Mouse (Mus musculus) limb, embryonic 10.5 days (tissue): Measurements from ENCODE around the gene Ephb4. TPM values are rescaled to one million over a fixed set of nuclear protein-coding genes. Genes with fewer than 3 reads are reported as not detected.

Experiments used
- DNase-seq: peaks from one replicate; pipeline ENCODE4 v3.0.0-alpha.2; 2017; ENCODE audit warnings: low spot score
- H3K27ac ChIP-seq: fragments of 300-500 bp; sonication (generic); 2 replicates; pipeline ENCODE4 v1.5.1; 2016; ENCODE audit warnings: mild to moderate bottlenecking
- H3K27me3 ChIP-seq: fragments of 300-500 bp; sonication (generic); 2 replicates; pipeline ENCODE4 v1.6.1; 2016; ENCODE audit warnings: low read depth, mild to moderate bottlenecking; ENCODE audit not compliant: poor library complexity, severe bottlenecking
- H3K36me3 ChIP-seq: fragments of 300-500 bp; sonication (generic); 2 replicates; pipeline ENCODE4 v1.6.1; 2016; ENCODE audit warnings: mild to moderate bottlenecking, moderate library complexity
- H3K4me1 ChIP-seq: fragments of 300-500 bp; sonication (generic); 2 replicates; pipeline ENCODE4 v1.6.1; 2016
- H3K4me3 ChIP-seq: fragments of 300-500 bp; sonication (generic); 2 replicates; pipeline ENCODE4 v1.5.1; 2016; ENCODE audit warnings: mild to moderate bottlenecking, moderate library complexity
- H3K9me3 ChIP-seq: fragments of 300-500 bp; sonication (generic); replicated peaks from 2 replicates; pipeline ENCODE4 v1.6.1; 2016; ENCODE audit warnings: mild to moderate bottlenecking
- WGBS: fragments of 180-500 bp; shearing (Covaris S2); methylation state at CpG from one replicate; pipeline ENCODE4 v1.1.7; 2016; 5-methylcytosine and 5-hydroxymethylcytosine counted together
- polyA plus RNA-seq: library from polyadenylated mRNA; unstranded; fragments of >200 nt; fragmentation: Nextera tagmentation; extraction: Ambion mirVana; gene quantifications from 2 replicates; pipeline ENCODE4 v1.2.1, GENCODE M21; 2016

Ephb4 gene
- polyA plus RNA-seq, 1 experiment from 2014 or later: 81.0 TPM

DNA sequence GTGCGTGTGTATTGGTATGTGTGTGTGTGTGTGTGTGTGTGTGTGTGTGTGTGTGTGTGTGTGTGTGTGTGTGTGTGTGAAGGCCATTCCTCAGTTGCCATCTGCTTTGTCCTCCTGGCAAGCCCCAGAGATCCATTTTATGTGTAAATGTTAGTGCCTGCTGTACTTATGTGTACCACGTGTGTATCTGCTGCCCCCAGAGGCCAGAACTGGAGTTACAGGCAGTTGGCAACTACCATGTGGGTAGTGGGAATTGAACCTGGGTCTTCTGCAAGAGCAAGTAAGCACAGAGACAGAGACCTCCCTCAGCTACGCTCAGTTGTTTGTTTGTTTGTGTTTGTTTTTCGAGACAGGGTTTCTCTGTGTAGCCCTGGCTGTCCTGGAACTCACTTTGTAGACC, 31.2 kb downstream of the Ephb4 start:
- Histone ChIP-seq H3K27me3 (no peaks in the 10 kb centered on the region), H3K36me3 (0 out of 2 replicates have a peak, but pooled peaks cover under 1% of the 10 kb centered on the region)

GRCm38 (mm10) chr5:137383441-137383840, 33.5 kb downstream of the Ephb4 start:
- DNase-seq: no peak
- Histone ChIP-seq H3K9me3 (no peaks in the 10 kb centered on the region), H3K27ac (no peak overlapping the region), H3K4me1 (peaks cover 21% of the 10 kb centered on the region), H3K36me3 (no peaks in the 10 kb centered on the region), H3K27me3 (no peaks in the 10 kb centered on the region), H3K4me3 (no peak overlapping the region)
- 89% methylated on average over 7 of the region's 7 CpGs for WGBS

More for the DNA sequence above, 31.2 kb downstream of the Ephb4 start:
- Histone ChIP-seq H3K9me3 (no peaks in the 10 kb centered on the region), H3K27ac (no peak overlapping the region), H3K4me1 (peaks cover 38% of the 10 kb centered on the region), H3K4me3 (no peak overlapping the region)
- DNase-seq: peak; percentile 66
- WGBS: 58% methylated on average over 4 of the region's 4 CpGs

DNA sequence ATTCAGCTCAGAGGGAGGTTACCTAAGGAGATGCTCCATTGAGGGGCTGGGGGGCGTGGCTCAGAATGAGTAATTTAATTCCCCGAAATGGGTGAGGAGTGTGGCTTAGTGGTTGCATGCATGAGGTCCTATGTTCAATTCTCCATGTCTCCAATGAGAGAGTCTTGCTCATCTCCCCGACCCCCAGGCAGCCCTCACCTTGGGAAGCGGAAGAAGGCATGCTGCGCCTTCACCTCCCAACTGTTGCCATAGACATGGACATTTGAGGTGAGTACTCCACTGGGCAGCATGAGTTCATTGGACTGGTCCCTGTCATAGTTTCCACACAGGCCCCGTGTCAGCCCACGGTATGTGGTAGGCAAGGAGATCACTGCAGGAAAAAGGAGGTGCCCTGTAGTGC, 36.8 kb downstream of the Ephb4 start:
- H3K27ac ChIP-seq: no peak overlapping the region
- peaks cover 3% of the 10 kb centered on the region; the same call in 1 of the 2 replicates for H3K27me3 ChIP-seq
- peaks cover 17% of the 10 kb centered on the region; the same call in 1 of the 2 replicates for H3K4me1 ChIP-seq
- 84% methylated on average over 7 of the region's 7 CpGs for WGBS
- H3K9me3 ChIP-seq: no peaks in the 10 kb centered on the region
- H3K36me3 ChIP-seq: no peaks in the 10 kb centered on the region
- no peak for DNase-seq
- H3K4me3 ChIP-seq: no peak overlapping the region

GRCm38 (mm10) chr5:137391641-137392040, 41.7 kb downstream of the Ephb4 start:
- H3K4me1 ChIP-seq: peaks cover 7% of the 10 kb centered on the region; the same call in 1 of the 2 replicates
- H3K9me3 ChIP-seq: no peaks in the 10 kb centered on the region
- H3K4me3 ChIP-seq: no peak overlapping the region
- H3K27me3 ChIP-seq: peaks cover 4% of the 10 kb centered on the region; the same call in 1 of the 2 replicates
- DNase-seq: no peak
- H3K36me3 ChIP-seq: no peaks in the 10 kb centered on the region
- H3K27ac ChIP-seq: no peak overlapping the region
- 82% methylated on average over 8 of the region's 8 CpGs for WGBS

DNA sequence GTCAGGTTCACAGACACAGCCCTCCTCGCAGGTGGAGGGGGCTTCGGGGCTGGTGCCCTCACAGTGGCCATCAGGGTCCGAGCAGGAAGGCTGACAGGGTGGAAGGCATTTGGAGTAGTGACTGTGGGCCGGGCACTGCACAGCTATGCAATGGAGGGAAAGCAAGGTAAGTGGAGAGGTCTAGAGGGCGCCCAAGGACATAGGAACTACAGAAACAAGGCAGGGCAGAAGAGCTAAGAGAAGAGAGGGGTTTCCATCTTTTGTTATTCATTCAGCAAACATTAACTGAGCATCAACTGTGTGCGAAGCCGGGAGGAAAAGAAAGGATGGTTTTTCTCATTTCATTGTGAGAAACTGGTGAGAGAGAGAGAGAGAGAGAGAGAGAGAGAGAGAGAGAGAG, 44.5 kb downstream of the Ephb4 start:
- H3K27me3 ChIP-seq: peaks cover 4% of the 10 kb centered on the region; the same call in 1 of the 2 replicates
- no peaks in the 10 kb centered on the region for H3K4me1 ChIP-seq
- no peak overlapping the region for H3K4me3 ChIP-seq
- no peaks in the 10 kb centered on the region for H3K36me3 ChIP-seq
- WGBS: 47% methylated on average over 7 of the region's 7 CpGs
- no peaks in the 10 kb centered on the region for H3K9me3 ChIP-seq
- DNase-seq: no peak
- no peak overlapping the region for H3K27ac ChIP-seq

DNA sequence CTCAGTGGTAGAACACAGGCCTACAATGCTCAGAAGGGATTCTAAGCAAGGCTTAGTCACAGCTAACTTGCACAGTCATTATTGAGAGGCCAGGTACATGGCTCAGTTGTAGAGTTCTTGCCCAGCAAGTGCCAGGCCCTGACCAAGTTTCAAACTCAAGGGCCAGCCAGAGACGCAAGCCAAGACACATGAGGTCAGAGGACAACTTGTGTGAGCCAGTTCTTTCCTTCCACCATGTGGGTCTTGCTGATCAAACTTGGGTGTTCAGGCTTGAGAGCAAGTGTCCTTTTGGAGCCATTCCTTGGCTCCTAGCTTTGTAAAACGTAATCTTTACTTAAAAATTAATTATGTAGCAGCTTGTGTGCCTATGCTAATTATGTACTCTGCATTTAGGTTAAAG, 54.2 kb downstream of the Ephb4 start:
- H3K27me3 ChIP-seq: no peaks in the 10 kb centered on the region
- DNase-seq: no peak
- 90% methylated on average over 2 of the region's 2 CpGs for WGBS
- H3K4me1 ChIP-seq: peaks cover 13% of the 10 kb centered on the region
- no peaks in the 10 kb centered on the region for H3K9me3 ChIP-seq
- no peak overlapping the region for H3K27ac ChIP-seq
- no peaks in the 10 kb centered on the region for H3K36me3 ChIP-seq
- H3K4me3 ChIP-seq: no peak overlapping the region

DNA sequence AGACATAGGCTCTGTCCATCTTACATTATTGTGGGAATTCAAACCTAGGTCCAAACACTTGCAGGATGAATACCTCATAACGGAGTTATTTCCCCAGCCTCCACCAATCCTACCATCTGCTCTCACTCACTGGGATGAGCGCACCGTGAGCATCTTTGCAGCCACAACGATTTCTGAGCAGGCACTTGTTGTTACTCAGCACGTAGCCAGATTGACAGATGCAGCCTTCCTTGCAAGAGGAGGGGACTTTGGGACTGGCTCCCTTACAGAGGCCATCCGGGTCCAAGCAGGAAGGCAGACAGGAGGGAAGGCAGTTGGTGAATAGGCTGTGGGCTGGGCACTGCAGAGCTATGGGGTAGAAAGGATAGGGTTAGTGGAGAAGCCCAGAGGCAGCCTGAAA, 59.5 kb downstream of the Ephb4 start:
- H3K27me3 ChIP-seq: no peaks in the 10 kb centered on the region
- no peaks in the 10 kb centered on the region for H3K36me3 ChIP-seq
- DNase-seq: no peak
- no peak overlapping the region for H3K4me3 ChIP-seq
- H3K4me1 ChIP-seq: peaks cover 15% of the 10 kb centered on the region
- no peaks in the 10 kb centered on the region for H3K9me3 ChIP-seq
- WGBS: 75% methylated on average over 6 of the region's 6 CpGs
- H3K27ac ChIP-seq: no peak overlapping the region

GRCm38 (mm10) chr5:137410066-137410465, 60.2 kb downstream of the Ephb4 start:
- H3K4me1 ChIP-seq: peaks cover 15% of the 10 kb centered on the region
- 84% methylated on average over 3 of the region's 3 CpGs for WGBS
- no peaks in the 10 kb centered on the region for H3K36me3 ChIP-seq
- H3K27me3 ChIP-seq: no peaks in the 10 kb centered on the region
- DNase-seq: no peak
- H3K9me3 ChIP-seq: no peaks in the 10 kb centered on the region
- H3K4me3 ChIP-seq: no peak overlapping the region
- no peak overlapping the region for H3K27ac ChIP-seq

DNA sequence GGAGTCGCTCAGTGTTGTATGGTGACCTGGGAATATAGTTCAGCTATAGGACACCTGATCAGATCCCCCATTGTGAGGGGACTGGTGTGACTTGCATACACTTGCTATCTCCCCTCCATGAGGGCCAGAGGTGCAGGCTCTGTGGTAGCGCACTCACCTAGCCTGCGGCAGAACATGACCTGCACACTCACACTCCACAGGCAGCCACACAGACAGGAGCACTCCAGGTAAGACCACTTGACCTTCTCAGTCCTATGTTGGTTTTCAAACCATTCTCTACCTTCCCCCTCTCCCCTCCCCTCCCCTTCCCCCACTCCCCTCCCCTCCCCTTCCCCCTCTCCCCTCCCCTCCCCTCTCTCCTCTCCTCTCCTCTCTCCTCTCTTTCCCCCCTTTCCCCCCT, 60.6 kb downstream of the Ephb4 start:
- no peak for DNase-seq
- Histone ChIP-seq H3K4me1 (peaks cover 15% of the 10 kb centered on the region), H3K9me3 (no peaks in the 10 kb centered on the region), H3K27me3 (no peaks in the 10 kb centered on the region), H3K36me3 (no peaks in the 10 kb centered on the region), H3K4me3 (no peak overlapping the region), H3K27ac (no peak overlapping the region)
- WGBS: 90% methylated on average over 3 of the region's 3 CpGs

DNA sequence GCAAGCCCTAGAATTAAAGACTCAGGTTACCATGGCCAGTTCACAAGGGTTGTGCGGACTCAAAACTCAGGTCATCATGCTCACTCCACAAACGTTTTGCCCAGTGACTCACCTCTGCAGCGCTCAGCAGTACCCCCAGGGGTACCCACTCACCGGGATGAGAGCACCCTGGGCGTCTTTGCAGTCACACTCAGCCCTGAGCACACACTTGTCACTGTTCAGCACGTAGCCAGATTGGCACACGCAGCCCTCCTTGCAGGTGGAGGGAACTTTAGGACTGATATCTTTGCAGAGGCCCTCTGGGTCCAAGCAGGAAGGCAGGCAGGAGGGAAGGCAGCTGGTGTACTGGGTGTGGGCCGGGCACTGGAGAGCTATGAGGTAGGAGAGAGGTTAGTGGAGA, 61.3 kb downstream of the Ephb4 start:
- no peak for DNase-seq
- Histone ChIP-seq H3K4me3 (no peak overlapping the region), H3K4me1 (peaks cover 15% of the 10 kb centered on the region), H3K27me3 (no peaks in the 10 kb centered on the region), H3K9me3 (no peaks in the 10 kb centered on the region), H3K27ac (no peak overlapping the region), H3K36me3 (no peaks in the 10 kb centered on the region)
- 73% methylated on average over 8 of the region's 8 CpGs for WGBS

DNA sequence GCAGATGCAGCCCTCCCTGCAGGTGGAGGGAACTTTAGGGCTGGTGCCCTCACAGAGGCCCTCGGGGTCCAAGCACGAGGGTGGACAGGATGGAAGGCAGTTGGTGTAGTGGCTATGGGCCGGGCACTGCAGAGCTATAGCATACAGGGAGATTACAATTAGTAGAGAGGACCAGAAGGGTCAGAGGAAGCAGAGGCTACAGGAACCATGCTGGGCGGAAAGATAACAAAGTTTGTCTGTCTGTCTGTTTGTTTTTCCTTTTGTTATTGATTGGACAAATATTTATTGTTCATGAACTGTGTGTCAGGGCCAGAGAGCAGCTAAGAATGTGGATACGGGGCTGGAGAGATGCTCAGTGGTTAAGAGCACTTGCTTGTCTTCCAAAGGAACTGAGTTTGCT, 64.3 kb downstream of the Ephb4 start:
- 65% methylated on average over 5 of the region's 5 CpGs for WGBS
- no peaks in the 10 kb centered on the region for H3K27me3 ChIP-seq
- no peak for DNase-seq
- H3K27ac ChIP-seq: no peak overlapping the region
- H3K4me3 ChIP-seq: no peak overlapping the region
- H3K36me3 ChIP-seq: no peaks in the 10 kb centered on the region
- no peaks in the 10 kb centered on the region for H3K9me3 ChIP-seq
- H3K4me1 ChIP-seq: 0 out of 2 replicates have a peak, but pooled peaks cover 2% of the 10 kb centered on the region

DNA sequence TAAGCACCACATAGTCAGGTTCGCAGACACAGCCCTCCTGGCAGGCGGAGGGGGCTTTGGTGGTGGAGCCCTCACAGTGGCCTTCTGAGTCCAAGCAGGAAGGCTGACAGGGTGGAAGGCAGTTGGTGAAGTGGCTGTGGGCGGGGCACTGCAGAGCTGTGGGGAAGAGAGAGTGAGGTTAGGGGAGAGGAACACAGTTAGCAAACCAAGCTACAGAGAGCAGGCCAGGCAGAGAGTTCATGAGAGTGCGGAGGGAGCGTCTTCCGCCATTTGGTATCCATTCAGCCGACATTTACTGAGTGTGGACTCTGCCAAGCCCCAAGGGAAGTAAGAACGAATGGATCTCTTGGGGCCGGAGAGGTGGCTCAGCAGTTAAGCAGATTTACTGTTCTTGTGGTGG, 69.2 kb downstream of the Ephb4 start:
- no peaks in the 10 kb centered on the region for H3K9me3 ChIP-seq
- no peaks in the 10 kb centered on the region for H3K27me3 ChIP-seq
- H3K4me1 ChIP-seq: peaks cover 6% of the 10 kb centered on the region; the same call in 1 of the 2 replicates
- no peaks in the 10 kb centered on the region for H3K36me3 ChIP-seq
- WGBS: 69% methylated on average over 9 of the region's 9 CpGs
- no peak overlapping the region for H3K4me3 ChIP-seq
- no peak overlapping the region for H3K27ac ChIP-seq
- DNase-seq: no peak

GRCm38 (mm10) chr5:137419841-137420240, 69.9 kb downstream of the Ephb4 start:
- H3K4me3 ChIP-seq: no peak overlapping the region
- no peak for DNase-seq
- no peaks in the 10 kb centered on the region for H3K9me3 ChIP-seq
- no peak overlapping the region for H3K27ac ChIP-seq
- peaks cover 6% of the 10 kb centered on the region; the same call in 1 of the 2 replicates for H3K4me1 ChIP-seq
- H3K27me3 ChIP-seq: no peaks in the 10 kb centered on the region
- H3K36me3 ChIP-seq: no peaks in the 10 kb centered on the region
- 78% methylated on average over 4 of the region's 4 CpGs for WGBS

DNA sequence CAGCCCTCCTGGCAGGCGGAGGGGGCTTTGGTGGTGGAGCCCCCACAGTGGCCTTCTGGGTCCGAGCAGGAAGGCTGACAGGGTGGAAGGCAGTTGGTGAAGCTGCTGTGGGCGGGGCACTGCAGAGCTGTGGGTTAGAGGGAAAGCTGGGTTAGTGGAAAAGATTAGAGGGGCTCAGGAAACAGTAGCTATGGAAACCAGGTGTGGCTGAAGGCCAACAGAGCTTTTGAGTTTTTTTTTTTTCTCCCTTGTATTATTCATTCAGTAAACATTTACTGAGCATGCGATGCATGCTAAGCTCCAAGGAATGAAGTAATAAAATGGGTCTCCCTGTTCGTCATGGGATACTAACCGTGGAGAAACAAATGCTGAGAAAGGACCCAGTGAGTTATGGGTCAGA, 75.7 kb downstream of the Ephb4 start:
- DNase-seq: no peak
- WGBS: 71% methylated on average over 6 of the region's 6 CpGs
- Histone ChIP-seq H3K27me3 (no peaks in the 10 kb centered on the region), H3K36me3 (no peaks in the 10 kb centered on the region), H3K4me1 (peaks cover 12% of the 10 kb centered on the region), H3K27ac (no peak overlapping the region), H3K9me3 (no peaks in the 10 kb centered on the region), H3K4me3 (no peak overlapping the region)
